ENCODE assay signal across 8 mouse cellular contexts in the genomic region with DNA sequence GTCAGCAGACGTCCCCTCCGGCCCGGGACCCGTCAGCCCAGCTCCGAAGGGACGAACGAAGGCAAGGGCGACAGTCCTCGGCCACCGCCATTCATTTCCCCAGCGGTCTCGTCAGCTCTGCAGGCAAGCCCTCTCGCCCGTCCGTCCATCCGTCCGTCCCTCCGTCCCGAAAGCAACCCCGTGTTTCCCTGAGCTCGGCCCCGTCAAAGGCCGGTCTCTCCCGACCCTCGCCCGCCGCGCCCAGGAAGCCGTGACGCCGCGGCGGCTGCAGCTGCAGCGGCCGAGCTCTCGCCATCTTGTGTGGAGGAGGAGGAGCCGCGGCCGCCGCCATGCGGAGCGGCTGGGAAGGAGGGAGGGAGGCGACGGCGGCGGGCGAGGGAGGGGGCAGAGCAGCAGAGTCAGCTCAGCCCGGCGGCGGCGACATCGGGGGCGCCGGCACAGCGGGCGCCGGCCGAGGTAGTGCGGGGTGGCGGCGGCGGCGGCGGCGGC. TPM values are rescaled to one million over a fixed set of nuclear protein-coding genes. Genes with fewer than 3 reads are reported as not detected.
A peak's percentile ranks its signal among the peaks of the same experiment; 100 is the strongest.
DNase-seq lines count a peak whose midpoint lies in the region; ATAC-seq lines count a peak whose summit lies in the region.

No protein-coding gene starts in this region.

- H3K4me1 ChIP-seq in hindbrain, embryonic 13.5 days (replicated peaks) = peaks cover 44% of the 10 kb centered on the region

- H3K9me3 ChIP-seq in hindbrain, embryonic 13.5 days = no peaks in the 10 kb centered on the region

- H3K27me3 ChIP-seq in hindbrain, embryonic 13.5 days = no peaks in the 10 kb centered on the region

- peak overlapping the region; percentile 84 for H3K4me2 ChIP-seq in hindbrain, embryonic 13.5 days

- peak; percentile 84 for DNase-seq in NIH3T3 (ENCODE audit: low read depth)
- peak; percentile 91 to 93 for DNase-seq in cerebellum, postnatal 10 days
- DNase-seq in frontal cortex, postnatal 14 days (ENCODE audit: low spot score in 2 of 2) = peak; percentile 50 to 71
- peak; percentile 78 to 82 for DNase-seq in layer of hippocampus, postnatal 36 days
- peak; percentile 77 for DNase-seq in lung, postnatal 25 days (ENCODE audit: low spot score)
- DNase-seq in retina, embryonic 14.5 days (ENCODE audit: low spot score) = peak; percentile 82
- DNase-seq in thymus, postnatal 36 days = peak; percentile 83 to 88

- under 1% methylated on average over 36 of the region's 65 CpGs for WGBS in hindbrain, embryonic 13.5 days

- H3K9ac ChIP-seq in hindbrain, embryonic 13.5 days = peak overlapping the region; percentile 100

- peak overlapping the region; percentile 100 for H3K27ac ChIP-seq in hindbrain, embryonic 13.5 days

- peak; percentile 77 for ATAC-seq in hindbrain, embryonic 13.5 days (ENCODE audit: low FRiP score)

- peak overlapping the region; percentile 94 for H3K4me3 ChIP-seq in hindbrain, embryonic 13.5 days

- peaks cover 19% of the 10 kb centered on the region for H3K36me3 ChIP-seq in hindbrain, embryonic 13.5 days

RNA-seq across cellular contexts. Expression of gene Ddx6, which starts 0.4 kb away (rescaled TPM):
- polyA plus RNA-seq in hindbrain, embryonic 13.5 days (2015; fragmentation: Nextera tagmentation; extraction: Ambion mirVana) = 26.1 and 28.2 TPM in 2 replicates
- 100 to 1,000 TPM; 133 to 134 TPM for total RNA-seq in layer of hippocampus, postnatal 36 days (2021)

RNA-seq across cellular contexts. Expression of gene Cxcr5, which starts 42.7 kb away (rescaled TPM):
- 0.10 TPM in 1 of 2 replicates, not detected in the other for polyA plus RNA-seq in hindbrain, embryonic 13.5 days (2015; fragmentation: Nextera tagmentation; extraction: Ambion mirVana)
- not detected for total RNA-seq in layer of hippocampus, postnatal 36 days (2021)

Comparison
In these comparisons a context has a peak if more than half of its experiments do, and no peak if none do; other contexts are left out.
1. Peak in every context shown above with its lines: DNase-seq, ATAC-seq, H3K4me3 ChIP-seq and H3K27ac ChIP-seq.